Mouse (Mus musculus): ENCODE data around the gene Ablim1.

- TF ChIP-seq CTCF (IDR thresholded peaks at IDR 0.05): no peak
- TF ChIP-seq POLR2A (IDR thresholded peaks at IDR 0.05; ENCODE audit: insufficient read depth, low read depth, low read length): no peak
These were observed 314.9 kb downstream of the Ablim1 start for GRCm38 (mm10) chr19:56999781-57000180.

Data from heart, adult 2 months (tissue).